Mouse (Mus musculus) T-helper 1 cell (primary cell): ENCODE data around the gene Ssxb3.

Source experiments
- in situ Hi-C: fragments of 300-600 bp; cut with MboI, MseI; formaldehyde crosslinking; loops from one replicate; pipeline ENCODE4 v1.15.1; 2025; ENCODE audit warnings: high pct_unique_total_duplicates

Gene Ssxb3

DNA sequence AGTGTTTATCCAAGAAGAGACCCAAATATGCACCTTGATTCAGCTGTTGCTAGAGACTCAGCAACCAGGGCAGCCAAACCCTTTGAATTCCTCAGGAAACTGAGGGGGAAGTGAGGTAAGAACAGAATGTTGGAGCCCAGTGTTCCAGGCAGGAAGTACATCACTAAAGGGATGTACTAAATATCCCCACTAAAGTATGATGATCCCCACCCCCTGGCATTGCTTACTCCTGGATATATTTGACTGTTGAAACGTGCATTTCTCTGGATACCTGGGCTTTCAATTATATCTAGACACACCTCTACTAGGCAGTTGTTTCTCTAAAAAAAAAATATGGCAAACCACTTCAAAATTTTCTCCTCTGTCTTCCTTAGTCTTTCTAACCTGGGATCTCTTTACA, at the start of gene Ssxb3:
Gene Ssxb3, minus strand, starts transcription at position 101 of the 400 bp plus-strand sequence.
- in situ Hi-C loops: loop anchor here (5.0 kb wide), 1 partner anchor 229 kb away; no protein-coding TSS in a partner anchor

DNA sequence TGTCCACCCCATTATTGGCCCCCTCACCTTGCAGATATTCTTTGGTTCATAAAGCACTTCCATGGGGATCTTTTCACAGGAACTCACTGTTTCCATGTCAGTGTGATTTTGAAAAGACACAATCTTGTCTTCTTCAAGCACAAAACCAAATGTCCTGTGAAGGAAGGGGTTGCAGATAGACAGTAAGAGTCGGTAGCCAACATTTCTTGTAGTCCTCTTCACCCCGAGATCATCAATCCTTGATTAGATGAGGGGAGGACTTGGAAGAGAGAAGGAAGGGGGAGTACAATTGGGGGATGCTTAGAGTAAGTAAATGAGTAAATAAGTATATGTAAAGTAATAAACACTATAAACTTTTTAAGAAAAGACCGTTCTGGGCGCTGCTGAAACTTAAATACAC, 43.5 kb downstream of the Ssxb3 start, which contains the start of gene Ssxb6:
Gene Ssxb6, minus strand, starts transcription at position 101 of the 400 bp plus-strand sequence.
- in situ Hi-C loops: loop anchor here (5.0 kb wide), 1 partner anchor 39 kb away; no protein-coding TSS in a partner anchor
